Mouse (Mus musculus) spleen, postnatal 36 days (tissue): ENCODE measurements around the gene Gm36864.

Experiments used
- DNase-seq, 2 experiments: peaks; one replicate each; pipeline ENCODE4 v3.0.0; 2022; ENCODE audit warnings: low spot score in 2 of 2, mixed read lengths in 1 of 2

The Gm36864 gene

DNA sequence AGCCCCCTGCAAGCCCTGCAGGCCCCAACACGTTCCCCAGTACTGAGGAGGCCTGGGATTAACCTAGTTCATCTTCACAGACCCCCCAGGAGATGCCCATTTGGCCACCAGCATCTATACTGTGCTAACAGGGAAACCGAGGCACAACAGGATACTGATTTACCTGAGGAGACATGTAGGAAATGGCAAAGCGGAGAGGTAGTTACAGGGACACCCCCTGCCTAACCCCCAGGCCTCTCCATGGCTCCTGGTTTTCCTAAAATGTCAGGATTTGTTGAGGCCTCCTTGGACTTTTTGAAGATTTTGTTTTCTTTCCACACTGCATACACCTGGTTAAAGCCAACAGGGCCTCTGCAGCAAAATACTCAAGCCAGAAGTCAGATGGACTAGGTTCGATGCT is 21.3 kb downstream of the Gm36864 start, which contains the start of gene Acp4:
TSS of gene Acp4 (minus strand) at position 101 of the 400 bp plus-strand sequence.
- no peak for DNase-seq

DNA sequence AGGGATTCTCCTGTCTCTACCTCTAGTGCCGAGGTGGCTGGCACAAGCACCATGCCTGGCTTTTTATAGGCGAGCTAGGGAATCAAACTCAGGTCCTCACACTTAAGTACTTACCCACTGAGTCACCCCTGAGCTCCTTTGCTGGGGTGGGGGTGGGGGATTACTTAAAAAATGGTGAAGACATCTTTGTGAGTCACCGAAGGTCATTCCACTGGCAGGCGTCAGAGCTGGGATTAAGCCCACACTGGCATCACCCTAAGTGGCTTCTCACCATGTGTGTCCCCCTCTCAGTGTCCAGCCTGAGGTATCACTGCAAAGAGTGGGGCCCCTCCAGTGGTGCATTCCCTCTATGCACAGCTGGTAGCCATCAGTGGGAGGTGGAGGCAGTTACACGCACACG is 24.4 kb downstream of the Gm36864 start:
- DNase-seq: no peak

DNA sequence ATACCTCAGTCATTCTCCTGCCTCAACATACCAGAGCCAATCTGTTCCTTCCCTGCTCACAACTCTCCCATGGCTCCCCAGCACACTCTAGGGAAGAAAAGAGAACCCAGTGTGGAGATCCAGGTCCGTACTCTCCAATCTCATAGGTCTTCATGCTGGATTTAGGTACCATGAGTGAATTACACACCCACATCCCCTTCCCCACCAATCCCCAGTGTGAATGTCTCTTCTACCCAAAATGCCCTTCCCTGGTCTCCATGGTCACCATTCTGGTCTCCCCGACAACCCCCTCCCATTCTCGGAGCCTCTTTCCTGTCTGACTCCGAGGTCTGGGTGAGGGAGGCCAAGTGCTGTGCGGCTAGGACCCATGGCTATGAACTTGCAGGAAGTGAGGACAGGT is 25.2 kb downstream of the Gm36864 start, which contains the start of gene Gm15517:
TSS of gene Gm15517 (plus strand) at position 301 of the 400 bp plus-strand sequence.
- no peak for DNase-seq

DNA sequence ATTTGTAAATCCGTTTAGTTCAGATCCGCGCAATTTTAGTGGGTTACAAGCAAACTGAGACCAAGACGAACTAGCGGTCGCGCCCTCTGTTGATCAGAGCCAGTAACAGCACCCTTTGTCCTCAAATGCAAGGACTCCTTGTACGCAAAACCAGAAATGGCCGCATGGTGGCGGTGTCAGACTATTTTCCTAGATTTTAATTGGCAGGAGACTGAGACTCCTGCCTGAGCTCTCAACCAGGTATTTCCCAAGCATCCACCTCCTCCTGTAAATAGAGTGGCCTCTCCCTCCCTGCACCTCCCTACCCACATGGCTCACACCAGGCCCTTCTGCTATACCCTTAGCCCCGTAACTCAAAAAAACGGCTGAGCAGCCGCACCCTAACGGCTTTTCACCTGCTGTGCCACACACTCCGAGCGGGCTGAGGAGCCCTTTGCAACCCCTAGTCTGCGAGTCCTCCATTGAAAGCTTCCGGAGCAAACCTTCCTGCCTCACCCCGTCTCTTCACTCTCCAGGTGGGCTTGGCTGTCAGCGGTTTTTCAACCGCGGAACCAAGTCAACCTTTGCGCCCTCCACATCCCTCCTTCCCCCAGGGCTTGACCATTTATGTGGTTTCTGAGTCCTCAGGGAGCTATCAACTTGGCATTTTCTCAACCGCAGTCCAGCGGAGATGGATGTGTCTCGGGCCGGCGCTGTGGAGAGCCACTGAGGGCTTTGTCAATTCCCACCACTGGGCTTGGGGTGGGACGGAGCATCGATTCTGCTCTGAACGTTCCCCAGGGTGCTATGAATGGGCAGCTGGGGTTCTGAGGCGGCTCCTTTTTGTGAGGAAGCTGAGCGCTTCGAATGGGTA is 27.0 kb downstream of the Gm36864 start:
- DNase-seq: peak; percentile 84 to 90

DNA sequence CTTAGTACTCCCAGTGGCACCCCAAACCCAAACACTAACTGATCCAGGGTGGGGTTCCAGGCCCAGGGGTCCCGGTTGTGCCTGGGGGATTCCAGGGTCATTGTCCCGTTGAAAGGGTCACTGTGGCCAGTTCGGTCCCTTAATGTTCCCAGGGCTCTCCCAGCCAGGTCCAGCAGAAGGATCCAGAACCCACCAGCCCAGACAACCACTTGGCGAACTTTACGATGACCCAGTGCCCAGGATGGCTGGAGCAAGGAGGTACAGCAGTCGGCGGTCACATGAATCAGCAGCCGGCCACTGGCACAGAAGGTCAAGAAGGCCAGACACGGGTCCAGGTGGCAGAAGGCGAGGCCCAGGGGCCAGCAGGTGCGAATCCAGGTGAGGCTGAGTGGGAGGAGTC is 32.1 kb downstream of the Gm36864 start:
- no peak for DNase-seq

DNA sequence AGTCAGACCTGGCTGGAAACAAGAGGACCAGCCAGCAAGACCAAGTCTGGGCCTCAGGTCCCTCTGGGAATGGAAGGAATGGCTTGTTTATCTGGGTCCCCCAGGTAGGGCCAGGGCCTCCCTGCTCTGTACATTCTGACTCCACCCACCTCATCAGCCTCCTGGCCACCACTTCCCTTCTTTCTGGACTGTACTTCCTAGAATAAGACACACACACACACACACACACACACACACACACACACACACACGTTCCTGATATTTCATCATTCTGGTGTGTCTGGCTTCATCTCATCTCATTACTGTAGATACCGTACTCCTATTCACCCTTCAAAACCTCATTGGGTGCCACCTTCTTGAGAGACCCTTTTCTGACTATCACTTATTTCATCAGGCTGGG is 33.4 kb downstream of the Gm36864 start:
- no peak for DNase-seq

DNA sequence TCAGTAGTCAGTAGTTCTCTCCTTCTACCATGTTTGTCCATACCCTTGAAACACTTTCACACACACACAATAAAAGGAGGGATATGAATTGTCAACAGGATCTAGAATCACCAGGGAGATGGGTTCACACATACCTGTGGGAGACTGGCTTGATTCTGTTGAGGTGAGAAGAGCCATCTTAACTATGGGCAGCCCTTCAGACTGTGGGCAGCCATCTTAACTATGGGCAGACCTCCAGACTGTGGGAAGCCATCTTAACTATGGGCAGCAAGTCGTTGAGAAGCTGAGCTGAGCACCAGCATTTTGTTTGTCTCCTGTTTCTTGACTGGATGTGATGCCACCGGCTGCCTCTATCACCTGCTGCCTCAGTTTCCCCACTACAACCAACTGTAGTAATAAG is 35.3 kb downstream of the Gm36864 start:
- no peak for DNase-seq

DNA sequence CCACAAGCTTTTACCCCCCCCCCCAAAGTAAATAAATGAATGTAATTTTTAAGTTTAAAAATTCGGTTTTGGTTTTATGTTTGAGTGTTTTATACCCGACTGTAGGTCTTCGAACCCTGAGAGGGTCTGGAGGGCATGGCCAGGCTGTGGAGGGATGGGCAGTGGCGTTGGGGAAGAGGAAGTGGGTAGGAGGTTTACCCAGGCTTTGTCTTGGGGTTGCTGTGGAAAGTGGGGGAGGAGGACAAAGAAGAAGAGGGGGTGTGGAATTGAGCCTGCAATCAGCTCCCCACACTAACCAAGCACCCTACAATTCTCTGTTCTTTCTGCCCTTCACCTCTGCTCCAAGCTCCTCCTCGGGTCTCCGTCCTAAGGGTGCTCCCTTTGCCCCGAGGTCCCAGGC is 36.6 kb downstream of the Gm36864 start:
- no peak for DNase-seq

DNA sequence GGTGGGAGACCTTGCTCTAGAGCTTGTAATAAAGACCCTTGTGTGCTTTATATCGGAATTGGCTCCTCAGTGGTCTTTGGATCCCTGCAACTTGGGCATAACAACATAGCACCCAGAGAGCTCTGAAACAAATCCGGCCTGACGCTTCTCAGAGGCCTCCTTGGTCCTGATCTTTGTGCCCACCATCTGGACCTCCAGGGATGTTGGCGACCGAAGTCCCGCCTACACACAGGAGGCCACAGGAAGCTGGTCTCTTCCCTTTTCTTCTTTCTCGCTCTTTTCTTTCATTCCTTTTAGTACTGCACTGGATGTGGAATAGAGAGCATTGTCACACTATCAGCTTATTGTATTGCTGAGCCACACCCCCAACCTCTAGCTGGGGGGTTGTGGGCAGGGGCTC is 37.5 kb downstream of the Gm36864 start:
- no peak for DNase-seq

DNA sequence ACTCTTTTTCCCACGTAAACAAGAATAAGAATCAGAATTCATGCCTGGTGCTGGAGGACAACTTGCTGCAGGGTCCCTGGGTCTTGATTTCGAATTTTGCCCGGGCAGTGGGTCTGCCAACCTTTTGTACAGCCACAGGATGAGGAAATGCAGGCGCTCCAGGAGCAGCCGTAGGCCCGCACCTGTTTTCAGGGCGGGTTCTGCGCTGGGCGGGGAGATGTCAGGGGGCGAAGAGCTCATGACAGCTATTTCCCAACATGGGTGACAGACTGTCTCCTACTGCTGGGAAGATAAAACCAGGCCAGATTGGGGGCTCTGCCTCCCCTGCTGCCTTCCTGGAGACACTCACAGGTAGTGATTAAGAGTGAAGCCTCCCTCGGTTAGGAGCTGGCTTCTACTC is 38.1 kb downstream of the Gm36864 start:
- no peak for DNase-seq

DNA sequence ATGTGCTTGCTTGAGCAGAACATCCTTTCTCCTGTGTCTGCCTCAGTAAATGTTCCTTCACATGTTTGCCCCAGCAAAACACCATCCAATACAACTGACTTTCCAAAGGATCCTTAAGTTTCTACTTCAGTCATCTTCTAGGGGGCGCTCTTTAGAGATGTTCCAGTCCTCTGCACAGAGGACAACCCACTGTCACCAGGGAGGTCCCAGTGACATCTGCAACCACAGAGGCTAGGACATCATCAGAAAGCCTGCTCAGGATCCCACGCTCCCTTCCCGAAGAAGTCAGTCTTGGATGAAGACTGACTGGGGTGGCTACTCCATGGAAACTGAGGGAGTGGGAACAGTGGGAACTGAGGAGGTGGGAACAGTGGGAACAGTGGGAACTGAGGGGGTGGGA is 39.6 kb downstream of the Gm36864 start:
- no peak for DNase-seq

DNA sequence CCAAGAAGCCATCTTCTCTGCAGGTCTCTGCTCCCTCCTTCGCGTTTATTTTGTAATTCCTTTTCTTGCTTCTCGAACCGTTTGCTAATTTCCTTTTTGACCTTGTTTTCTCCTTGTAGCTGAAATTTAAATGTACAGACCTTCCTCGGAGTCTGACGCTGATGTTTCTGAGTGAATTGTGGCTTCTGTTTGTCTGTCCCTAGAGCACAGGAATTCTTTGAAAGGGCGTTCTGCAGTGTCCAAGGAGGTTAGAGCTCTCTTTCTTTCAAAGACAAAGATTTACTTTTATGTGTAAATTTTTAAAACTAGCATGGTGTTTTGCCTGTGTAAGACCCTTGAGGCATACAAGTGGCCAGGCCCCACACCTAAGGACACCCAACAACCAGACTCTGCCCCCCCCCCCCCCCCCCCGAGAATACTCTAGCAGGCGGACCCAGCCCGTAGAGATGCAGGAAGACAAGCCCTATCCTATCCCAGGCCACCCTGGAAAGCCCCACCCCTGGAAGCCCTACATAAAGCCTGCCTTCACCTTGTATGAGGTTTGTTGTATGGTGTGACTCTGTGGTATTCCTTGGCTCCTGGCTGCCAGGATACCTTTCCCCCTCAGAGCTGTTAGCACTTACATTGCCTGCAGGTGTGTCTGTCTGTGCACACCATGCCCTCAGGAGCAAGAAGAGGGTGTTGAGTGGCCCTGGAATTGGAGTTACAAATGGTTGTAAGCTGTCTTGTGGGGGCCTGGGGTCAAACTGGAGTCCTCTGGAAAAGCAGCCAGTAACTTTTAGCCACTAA is 40.7 kb downstream of the Gm36864 start:
- no peak for DNase-seq

DNA sequence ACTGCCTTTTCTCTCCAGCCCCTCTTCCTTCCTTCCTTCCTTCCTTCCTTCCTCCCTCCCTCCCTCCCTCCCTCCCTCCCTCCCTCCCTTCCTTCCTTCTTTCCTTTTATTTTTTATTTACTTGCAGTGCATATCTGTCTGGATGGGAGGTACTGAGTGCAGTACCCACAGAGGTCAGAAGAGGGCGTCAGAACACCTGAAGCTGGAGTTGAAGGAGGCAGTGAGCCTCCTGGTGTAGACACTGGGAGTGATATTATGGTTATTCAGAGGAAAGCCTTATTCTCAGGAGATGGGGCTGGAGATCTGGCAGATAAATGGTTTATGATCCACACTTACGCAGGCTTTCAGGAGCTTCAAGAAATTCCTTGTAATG is 41.3 kb downstream of the Gm36864 start:
- DNase-seq: peak; percentile 27 to 35

DNA sequence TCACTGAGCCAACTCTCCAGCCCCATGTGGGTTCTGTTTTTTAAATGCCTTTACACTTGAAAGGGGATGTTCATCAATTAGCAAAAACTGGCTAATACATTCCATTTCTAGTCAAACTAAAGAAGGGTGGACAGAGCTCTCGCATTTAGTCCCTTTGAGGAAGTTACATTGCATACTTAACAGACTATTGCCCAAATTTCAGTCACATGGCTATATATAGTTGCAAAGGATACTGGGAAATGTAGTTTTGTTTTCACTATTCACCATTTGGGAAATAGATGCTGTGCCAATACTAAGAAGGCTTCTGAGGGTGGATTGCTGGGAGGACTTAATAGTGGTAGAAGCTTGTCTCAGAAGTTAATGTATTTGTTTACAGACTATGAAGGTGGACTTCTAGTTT is 45.0 kb downstream of the Gm36864 start:
- no peak for DNase-seq

DNA sequence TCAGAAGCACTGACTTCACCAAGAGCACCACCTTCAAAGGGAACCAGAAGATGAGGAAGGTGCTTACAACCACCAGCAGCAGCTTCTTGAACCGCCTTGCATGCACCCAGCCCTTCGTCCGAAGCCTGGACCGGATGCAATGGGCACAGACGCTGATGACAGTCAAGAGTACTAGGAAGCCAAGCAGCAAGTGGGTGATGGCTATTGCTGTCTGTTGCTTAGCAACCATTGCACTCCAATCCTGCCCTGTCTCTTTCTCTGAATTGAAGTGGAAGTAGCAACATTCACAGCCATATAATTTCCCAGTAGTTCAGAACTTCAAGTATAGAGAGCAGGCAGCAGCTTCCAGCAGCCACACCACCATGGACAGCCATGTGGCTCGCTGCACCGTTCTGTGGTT is 45.6 kb downstream of the Gm36864 start:
- no peak for DNase-seq

DNA sequence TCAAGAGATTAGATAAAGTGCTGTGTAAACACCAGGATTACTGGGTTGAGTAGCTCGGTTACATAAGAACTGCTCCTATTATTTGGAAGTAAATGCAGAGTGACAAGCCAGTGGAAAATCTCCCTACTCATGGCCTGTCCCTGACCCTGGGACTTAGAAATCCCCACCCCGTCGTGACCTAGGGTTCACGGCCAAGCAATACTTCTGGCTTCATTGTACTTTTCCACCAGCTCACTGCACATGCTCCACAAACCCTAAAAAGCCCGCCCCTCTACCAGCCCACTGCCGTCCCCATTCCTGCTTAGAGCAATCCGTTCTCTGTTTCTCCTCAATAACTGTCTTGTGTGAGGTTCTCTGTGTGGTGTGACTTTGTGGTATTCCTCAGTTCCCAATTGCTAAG is 51.8 kb downstream of the Gm36864 start:
- DNase-seq: no peak

DNA sequence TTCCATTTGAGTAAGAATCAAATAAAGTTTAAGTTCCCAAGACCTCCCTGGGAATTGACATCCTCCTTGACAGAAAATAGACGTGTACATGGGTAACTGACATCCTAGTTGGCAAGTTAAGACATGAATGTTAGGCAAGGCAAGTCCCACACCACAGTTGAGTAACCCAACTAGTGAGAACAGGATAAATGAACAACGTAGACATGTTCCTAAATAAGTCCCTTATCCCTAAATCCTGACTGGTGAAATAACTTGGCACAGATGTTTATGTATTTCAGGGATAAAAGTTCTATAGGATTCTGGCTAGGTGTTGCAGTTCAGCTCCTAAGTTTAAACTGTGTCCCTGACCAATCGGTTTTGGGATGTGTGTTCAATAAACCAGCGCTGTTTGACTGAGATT is 55.0 kb downstream of the Gm36864 start:
- DNase-seq: no peak

DNA sequence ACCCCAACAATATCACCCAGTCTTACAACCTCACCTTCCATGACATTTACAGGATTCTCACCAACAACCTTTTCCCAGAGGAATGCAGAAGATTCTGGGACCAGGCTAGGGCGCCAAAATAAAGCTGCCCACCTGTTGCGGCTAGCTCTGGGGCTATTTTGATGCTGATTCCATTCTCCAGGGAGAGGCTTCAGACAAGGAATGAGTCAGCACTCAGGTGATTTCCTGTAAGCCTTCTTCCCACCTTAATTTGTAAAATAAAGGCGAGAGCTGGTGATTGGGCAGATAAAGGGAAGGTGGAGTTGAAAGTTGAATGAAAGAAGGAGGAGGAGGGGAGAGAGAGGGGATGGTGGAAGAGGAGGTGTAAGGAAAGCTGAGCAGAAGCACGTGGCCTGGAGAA is 55.4 kb downstream of the Gm36864 start:
- DNase-seq: no peak
